Mouse (Mus musculus): Measurements from ENCODE around the gene Stag3.
A peak's percentile ranks its signal among the peaks of the same experiment; 100 is the strongest.

Stag3 gene

DNA sequence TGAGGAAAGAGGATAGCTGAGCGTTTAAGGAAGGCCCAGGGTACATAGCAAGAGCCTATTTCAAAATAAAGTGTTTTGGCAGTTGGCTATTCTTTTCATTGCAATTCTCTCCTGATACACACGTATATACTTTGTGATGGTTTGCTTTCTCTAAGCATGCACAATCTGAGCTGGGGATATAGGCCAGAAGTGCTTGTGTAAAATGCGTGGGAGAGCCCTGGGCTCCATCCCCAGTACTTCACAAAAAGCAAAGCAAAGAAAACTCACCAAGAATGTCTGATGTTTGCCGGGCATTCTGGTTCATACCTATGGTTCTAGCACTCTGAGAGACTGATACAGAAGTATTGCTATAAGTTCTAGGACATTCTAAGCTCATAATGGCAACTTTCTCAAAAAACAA, 11.1 kb upstream of the Stag3 start:
- no peak for DNase-seq (ENCODE audit: low spot score)

- no peak for DNase-seq (ENCODE audit: low spot score)
Measured at GRCm38 (mm10) chr5:138271232-138271631, 8.8 kb upstream of the Stag3 start.

DNA sequence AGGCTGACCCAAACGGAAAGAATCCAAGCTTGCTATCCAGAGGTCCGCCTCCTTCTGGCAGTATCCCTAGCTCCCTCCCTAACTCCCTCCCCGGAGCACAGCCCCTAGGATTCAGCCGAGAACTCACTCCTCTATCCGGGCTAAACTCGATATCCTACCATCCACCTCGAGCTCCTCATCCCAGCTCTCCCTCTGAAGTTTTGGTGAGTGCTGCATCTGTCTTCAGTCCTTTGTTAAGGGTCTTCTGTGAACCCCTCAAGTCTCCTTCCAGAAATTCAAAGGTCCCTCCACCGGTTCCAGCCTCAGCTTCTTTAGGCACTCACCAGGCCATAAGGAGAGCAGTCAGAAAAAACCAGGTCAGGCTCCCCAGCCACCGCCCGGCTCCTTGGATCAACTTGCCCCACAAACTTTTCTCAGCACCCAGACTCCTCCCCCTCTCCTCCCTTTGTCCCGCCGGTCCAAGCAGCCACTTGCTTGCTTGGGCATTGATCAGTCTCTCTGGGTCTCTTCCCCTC, 7.6 kb upstream of the Stag3 start, which contains the start of gene Gal3st4:
TSS of gene Gal3st4 (minus strand) at position 432 of the 515 bp plus-strand sequence.
- DNase-seq (ENCODE audit: low spot score), result no peak

GRCm38 (mm10) chr5:138274186-138274585, 5.9 kb upstream of the Stag3 start:
- no peak for DNase-seq (ENCODE audit: low spot score)

DNA sequence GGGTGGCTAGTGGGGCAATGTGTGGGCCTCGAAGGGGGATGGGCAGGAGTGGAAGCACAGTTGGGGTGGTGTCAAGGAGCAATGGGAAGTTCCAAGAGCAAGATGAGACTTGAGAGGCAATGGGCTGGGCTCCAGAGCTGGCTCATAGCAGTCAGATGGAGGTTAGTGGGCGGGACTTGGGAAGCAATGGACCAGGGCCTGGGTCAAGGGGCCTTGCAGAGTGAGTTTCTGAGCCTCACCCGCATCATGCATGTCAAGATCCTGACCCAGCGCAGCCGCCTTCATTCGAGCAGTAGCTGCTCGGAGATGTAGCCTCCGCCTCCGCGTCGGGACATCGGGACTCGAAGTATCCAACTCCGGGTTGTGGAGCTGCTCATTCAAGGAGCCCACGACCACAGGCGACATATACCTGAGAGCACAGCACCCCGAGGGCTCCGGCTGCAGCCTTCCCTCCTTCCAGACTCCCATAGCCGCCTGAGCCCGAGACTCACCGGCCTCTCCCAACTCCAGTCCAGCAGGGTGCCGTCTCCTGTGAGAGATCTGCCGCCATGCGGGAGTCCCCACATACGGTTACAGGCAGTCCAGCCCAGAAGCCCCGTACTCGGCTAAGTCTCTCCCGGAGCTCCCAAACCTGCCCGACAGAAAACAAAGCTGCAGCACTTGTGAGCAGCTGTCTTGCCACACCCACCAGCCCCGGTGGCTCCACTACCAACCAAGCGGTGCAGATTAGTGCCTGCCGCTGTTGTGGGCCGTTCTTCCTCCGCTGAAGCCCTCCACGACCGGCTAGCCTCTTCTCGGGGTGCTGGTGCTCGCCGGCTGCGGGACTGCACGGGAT, 4.6 kb upstream of the Stag3 start:
- DNase-seq (ENCODE audit: low spot score), result no peak

- no peak for DNase-seq (ENCODE audit: low spot score)
Measured at GRCm38 (mm10) chr5:138277994-138278393, 2.0 kb upstream of the Stag3 start.

- no peak for DNase-seq (ENCODE audit: low spot score)
Measured at GRCm38 (mm10) chr5:138280425-138280768, 357 bp downstream of the Stag3 start.

GRCm38 (mm10) chr5:138280829-138281228, 789 bp downstream of the Stag3 start:
- no peak for DNase-seq (ENCODE audit: low spot score)

DNA sequence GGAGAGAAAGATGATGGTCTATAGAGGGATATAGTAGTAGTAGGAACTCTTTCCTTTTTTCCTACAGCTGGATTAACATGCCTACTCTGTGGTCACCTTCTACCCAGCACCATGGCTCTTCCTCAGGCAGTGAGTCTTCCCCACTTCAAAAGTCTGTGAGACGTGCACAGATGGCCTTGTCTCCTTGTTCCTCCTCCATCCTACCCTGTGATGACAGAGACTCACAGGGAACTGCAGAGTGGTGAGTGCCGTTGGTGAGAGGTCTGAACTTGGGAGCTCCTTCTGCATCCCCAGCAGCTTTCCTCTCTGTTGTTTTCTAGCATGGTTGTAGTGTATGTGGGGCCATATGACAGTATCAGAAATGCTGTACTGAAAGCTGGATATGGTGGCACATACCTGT, 1.8 kb downstream of the Stag3 start:
- no peak for DNase-seq (ENCODE audit: low spot score)

DNA sequence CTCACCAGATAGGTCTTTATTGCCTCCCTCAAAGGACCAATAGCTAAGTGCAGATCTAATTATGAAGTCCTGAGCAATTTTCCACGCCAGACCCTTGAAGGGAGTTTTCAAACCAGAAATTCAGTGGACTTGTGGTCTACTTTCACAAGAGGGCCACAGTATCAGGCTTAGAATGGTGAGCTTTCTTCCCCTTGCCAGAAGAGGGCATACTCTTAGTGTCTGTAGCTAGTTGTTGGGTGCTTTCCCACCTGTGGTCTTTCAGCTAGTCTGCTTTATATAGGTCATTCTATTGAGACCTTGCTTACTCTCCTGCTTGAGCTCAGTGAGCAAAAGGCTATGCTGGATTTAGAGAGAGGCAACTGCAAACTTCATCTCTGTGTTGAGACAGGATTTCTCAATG, 3.5 kb downstream of the Stag3 start:
- DNase-seq (ENCODE audit: low spot score), result no peak

DNA sequence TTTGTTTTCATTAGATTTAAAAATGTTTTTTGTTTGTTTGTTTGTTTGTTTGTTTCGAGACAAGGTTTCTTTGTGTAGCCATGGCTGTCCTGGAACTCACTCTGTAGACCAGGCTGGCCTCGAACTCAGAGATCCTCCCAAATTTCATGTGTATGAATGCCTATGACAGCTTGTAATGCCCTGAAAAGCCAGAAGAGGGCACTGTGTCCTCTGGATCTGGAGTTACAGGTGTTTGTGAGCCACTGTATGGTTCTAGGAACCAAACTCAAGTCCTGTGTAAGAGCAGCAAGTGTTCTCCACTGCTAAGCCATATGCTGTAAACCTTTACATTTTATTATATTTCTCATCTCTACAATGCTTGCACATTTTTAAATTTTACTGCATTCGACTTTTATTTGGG, 7.8 kb downstream of the Stag3 start:
- DNase-seq (ENCODE audit: low spot score), result peak; percentile 30

DNA sequence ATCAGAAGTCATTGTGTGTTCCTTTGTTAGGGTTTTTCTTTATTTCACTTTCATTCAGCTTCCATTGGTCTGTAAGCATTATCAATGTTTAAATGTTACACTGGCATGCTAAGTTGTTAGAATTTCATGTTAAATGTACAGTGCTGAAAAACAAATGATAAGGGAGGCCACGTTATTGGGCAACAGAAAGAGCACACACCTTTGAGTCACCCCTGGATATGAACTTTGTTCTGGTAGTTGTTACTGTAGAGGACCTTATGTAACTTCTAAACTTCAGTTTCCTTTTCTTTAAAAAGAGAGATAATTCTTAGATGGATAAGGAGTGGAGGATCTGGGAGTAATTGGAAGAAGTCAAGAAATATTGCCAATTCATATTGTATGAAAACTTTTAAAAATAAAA, 11.6 kb downstream of the Stag3 start:
- DNase-seq (ENCODE audit: low spot score), result no peak

GRCm38 (mm10) chr5:138294158-138294557, 14.1 kb downstream of the Stag3 start:
- no peak for DNase-seq (ENCODE audit: low spot score)

- no peak for DNase-seq (ENCODE audit: low spot score)
Measured at GRCm38 (mm10) chr5:138299613-138300012, 19.6 kb downstream of the Stag3 start.

- no peak for DNase-seq (ENCODE audit: low spot score)
Measured at GRCm38 (mm10) chr5:138312795-138313194, 32.8 kb downstream of the Stag3 start.

- DNase-seq (ENCODE audit: low spot score), result no peak
Measured at GRCm38 (mm10) chr5:138341661-138342060, 61.6 kb downstream of the Stag3 start, which contains the start of gene Pvrig. Gene Pvrig, plus strand, starts transcription at chr5:138341961.

- no peak for DNase-seq (ENCODE audit: low spot score)
Measured at GRCm38 (mm10) chr5:138343216-138343615, 63.2 kb downstream of the Stag3 start.
